ENCODE assay signal across 8 mouse cellular contexts in the genomic region with DNA sequence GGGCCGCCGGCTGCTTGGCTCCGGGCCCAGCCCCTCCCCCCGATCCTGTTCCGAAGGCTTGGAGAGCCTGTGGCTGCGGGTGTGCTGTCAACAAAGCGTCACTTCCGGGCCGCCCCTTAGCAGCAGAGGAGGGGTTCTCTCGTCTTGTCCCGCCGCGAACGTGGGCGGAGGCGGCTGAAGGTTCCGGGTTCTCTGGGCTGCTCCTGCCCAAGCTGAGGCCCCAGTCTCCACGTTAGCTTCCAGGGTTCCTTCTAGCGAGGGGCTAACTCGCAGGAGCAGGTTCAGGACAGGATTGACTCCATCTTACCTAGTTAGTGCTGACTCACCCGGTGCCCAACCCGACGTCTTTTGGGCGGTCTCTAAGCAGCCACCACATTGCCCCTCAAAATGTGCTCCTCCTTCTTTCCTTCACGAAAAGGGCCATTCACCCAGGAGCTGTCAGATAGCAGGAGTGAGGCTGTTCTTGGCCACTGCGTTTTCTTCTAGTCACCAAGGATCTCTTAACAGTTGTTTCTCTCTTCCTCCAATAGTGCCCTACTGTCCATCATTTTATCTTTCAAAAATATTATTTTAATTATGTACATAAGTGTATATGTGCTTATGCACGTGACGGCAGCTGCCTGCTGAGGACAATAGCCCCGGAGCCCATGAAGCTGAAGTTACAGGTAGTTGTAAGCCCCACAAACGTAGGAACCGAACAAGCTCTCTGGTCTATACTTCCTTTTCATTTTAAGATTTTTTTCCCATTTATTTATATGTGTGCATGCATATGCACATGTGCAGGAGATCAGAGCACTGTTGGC. TPM values are rescaled to one million over a fixed set of nuclear protein-coding genes. Genes with fewer than 3 reads are reported as not detected.
DNase-seq lines count a peak whose midpoint lies in the region; ATAC-seq and TF ChIP-seq lines count a peak whose summit lies in the region.

Gene Zer1 (minus strand): TSS at position 114 of the 803 bp plus-strand sequence.

- ATAC-seq in activated CD4-positive, CD25-positive, alpha-beta regulatory T cell, adult 4 months = peak; percentile 76
- peak; percentile 95 for ATAC-seq in megakaryocyte progenitor cell, adult 5-6 weeks (replicated peaks; ENCODE audit: poor library complexity)

- peak within 1 kb of the TSS; percentile 95 for H3K27ac ChIP-seq in cortical plate, adult 2 months (ENCODE audit: insufficient read depth, low read length)

- peak; percentile 98 for DNase-seq in gastrocnemius, postnatal 10 days
- peak; percentile 96 for DNase-seq in induced T-regulatory cell, adult 2 months (ENCODE audit: low read depth)
- DNase-seq in left cerebral cortex, adult 9 months (ENCODE audit: low spot score in 2 of 2) = peak; percentile 87 to 94
- DNase-seq in right cerebral cortex, postnatal 14 days = peak; percentile 95
- peak; percentile 91 to 96 for DNase-seq in urinary bladder, postnatal 36 days (ENCODE audit: low spot score in 2 of 2)

- peak; percentile 90; the same call in 1 of the 2 replicates for TF ChIP-seq POLR2A in cortical plate, adult 2 months (IDR thresholded peaks at IDR 0.05; ENCODE audit: extremely low read depth, insufficient read depth, low read length)

- no peak for TF ChIP-seq CTCF in cortical plate, adult 2 months (IDR thresholded peaks at IDR 0.05; ENCODE audit: extremely low read depth, insufficient read depth, low read length)

- peaks cover 11% of the 10 kb centered on the region for H3K4me1 ChIP-seq in cortical plate, adult 2 months (ENCODE audit: control insufficient read depth, insufficient read depth, low read length)

- peak within 1 kb of the TSS; percentile 80 for H3K4me3 ChIP-seq in cortical plate, adult 2 months (ENCODE audit: insufficient read depth, low read length)

RNA-seq across cellular contexts. Expression of gene Zer1, which starts in this region (rescaled TPM):
- 10 to 100 TPM; 14.5 to 15.2 TPM for polyA plus RNA-seq in activated CD4-positive, CD25-positive, alpha-beta regulatory T cell, adult 4 months (2017; shearing (Covaris generic))
- polyA plus RNA-seq in cortical plate, adult 2 months (2012; rRNA removed) = 155 and 173 TPM in 2 replicates
- 10 to 100 TPM; 18.9 to 21.7 TPM for total RNA-seq in gastrocnemius, postnatal 10 days (2021)
- total RNA-seq in megakaryocyte progenitor cell, adult 5-6 weeks (2015) = 8.8 and 9.4 TPM in 2 replicates
- 6.9 and 7.9 TPM in 2 replicates for total RNA-seq in megakaryocyte progenitor cell, adult 5-6 weeks (2017)

Comparison
In these comparisons a context has a peak if more than half of its experiments do, and no peak if none do; other contexts are left out.
1. Peak in every context shown above with its lines: DNase-seq, ATAC-seq, H3K4me3 ChIP-seq and H3K27ac ChIP-seq.